In the genomic region with DNA sequence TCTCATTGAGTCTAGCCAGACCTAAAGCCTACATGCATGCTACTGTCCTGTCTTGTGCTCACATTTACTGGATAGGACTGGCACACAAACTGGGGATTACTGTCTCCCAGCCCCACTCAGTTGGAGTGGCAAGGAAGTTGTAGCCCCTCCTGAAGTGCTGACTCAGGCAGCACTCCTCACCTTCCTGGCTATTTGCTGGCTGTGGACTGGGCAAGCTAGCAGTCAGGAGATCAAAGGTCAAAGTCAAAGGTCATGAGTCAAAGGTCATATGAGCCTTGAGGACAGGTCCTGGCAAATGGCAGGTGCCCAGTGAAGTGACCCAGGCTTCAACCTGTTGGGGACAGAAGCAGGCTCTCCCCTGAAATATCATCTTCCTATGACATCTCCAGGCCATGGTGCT, we compare ENCODE assay signal across 19 mouse cellular contexts.
DNase-seq lines count a peak whose midpoint lies in the region; ATAC-seq and TF ChIP-seq lines count a peak whose summit lies in the region.
"Had no signal": no experiment of that assay in that cellular context is flagged by ENCODE, and none has a peak within 500 bp of the region (broad histone marks: within the 10 kb centered on the region; RNA-seq: fewer than 3 reads in every experiment).

No protein-coding gene starts in this region.

- TF ChIP-seq CTCF in kidney, adult 2 months (conservative IDR thresholded peaks at IDR 0.05; ENCODE audit: insufficient read depth, insufficient read length, low read depth, low read length) = no peak

- no peak overlapping the region for H3K4me3 ChIP-seq in kidney, adult 2 months (ENCODE audit: insufficient read depth, low read depth, low read length)
- no peak overlapping the region for H3K4me3 ChIP-seq in kidney, embryonic 16.5 days (ENCODE audit: low read length)
- H3K4me3 ChIP-seq in lung, embryonic 15.5 days = no peak overlapping the region
- no peak overlapping the region for H3K4me3 ChIP-seq in forebrain, embryonic 16.5 days (replicated peaks; ENCODE audit: low read length)
- H3K4me3 ChIP-seq: embryonic facial prominence, embryonic 12.5 days; forebrain, embryonic 15.5 days; heart, adult 2 months; heart, embryonic 15.5 days had no signal

- no peaks in the 10 kb centered on the region for H3K9me3 ChIP-seq in kidney, embryonic 16.5 days (ENCODE audit: low read length)
- H3K9me3 ChIP-seq in lung, embryonic 15.5 days = no peaks in the 10 kb centered on the region
- no peaks in the 10 kb centered on the region for H3K9me3 ChIP-seq in forebrain, embryonic 16.5 days (ENCODE audit: control insufficient read depth, low read length)
- H3K9me3 ChIP-seq: embryonic facial prominence, embryonic 12.5 days; forebrain, embryonic 15.5 days; heart, embryonic 15.5 days had no signal

- peak; percentile 53 for ATAC-seq in kidney, embryonic 16.5 days (ENCODE audit: low FRiP score, low TSS enrichment)
- peak; percentile 45; the same call in 1 of the 2 replicates for ATAC-seq in lung, embryonic 15.5 days (ENCODE audit: borderline replicate concordance, extremely low read depth, low FRiP score, low TSS enrichment)
- no peak for ATAC-seq in forebrain, embryonic 16.5 days
- ATAC-seq: forebrain, embryonic 15.5 days had no signal

- H3K9ac ChIP-seq in kidney, embryonic 16.5 days (replicated peaks; ENCODE audit: low read length) = no peak overlapping the region
- H3K9ac ChIP-seq in lung, embryonic 15.5 days = no peak overlapping the region
- no peak overlapping the region for H3K9ac ChIP-seq in forebrain, embryonic 16.5 days (replicated peaks; ENCODE audit: low read depth, low read length)
- H3K9ac ChIP-seq: embryonic facial prominence, embryonic 12.5 days; forebrain, embryonic 15.5 days; heart, embryonic 15.5 days had no signal

- no peak overlapping the region for H3K27ac ChIP-seq in kidney, adult 2 months (ENCODE audit: insufficient read depth, low read depth, low read length)
- H3K27ac ChIP-seq in kidney, embryonic 16.5 days (ENCODE audit: low read length) = no peak overlapping the region; the same call in 1 of the 2 replicates
- no peak overlapping the region for H3K27ac ChIP-seq in lung, embryonic 15.5 days
- no peak overlapping the region for H3K27ac ChIP-seq in forebrain, embryonic 16.5 days (ENCODE audit: low read length)
- H3K27ac ChIP-seq: embryonic facial prominence, embryonic 12.5 days; forebrain, embryonic 15.5 days; heart, adult 2 months; heart, embryonic 15.5 days had no signal

- peak; percentile 29 for DNase-seq in kidney, adult 2 months
- no peak for DNase-seq in kidney, postnatal 25 days
- DNase-seq in kidney, adult 8-10 months = no peak
- DNase-seq in lung, postnatal 36 days = no peak
- peak; percentile 39 for DNase-seq in yolk sac, embryonic 10.5 days (ENCODE audit: low spot score)
- DNase-seq: adrenal gland, postnatal 14 days; cerebellum, adult 11-12 months; cerebellum, adult 9-10 months; cerebellum, postnatal 25 days; gastrocnemius, postnatal 14 days; heart, adult 2 months; heart, postnatal 14 days had no signal

- no peaks in the 10 kb centered on the region for H3K36me3 ChIP-seq in kidney, adult 2 months (ENCODE audit: control insufficient read depth, insufficient read depth, low read length)
- H3K36me3 ChIP-seq in kidney, embryonic 16.5 days (ENCODE audit: insufficient read depth, low read length) = no peaks in the 10 kb centered on the region
- no peaks in the 10 kb centered on the region for H3K36me3 ChIP-seq in lung, embryonic 15.5 days
- H3K36me3 ChIP-seq in forebrain, embryonic 16.5 days (ENCODE audit: control insufficient read depth, insufficient read depth) = no peaks in the 10 kb centered on the region
- H3K36me3 ChIP-seq: embryonic facial prominence, embryonic 12.5 days; forebrain, embryonic 15.5 days; heart, embryonic 15.5 days had no signal

- no peak overlapping the region for H3K4me2 ChIP-seq in kidney, embryonic 16.5 days (replicated peaks; ENCODE audit: low read depth, low read length)
- H3K4me2 ChIP-seq in lung, embryonic 15.5 days = no peak overlapping the region
- no peak overlapping the region for H3K4me2 ChIP-seq in forebrain, embryonic 16.5 days (ENCODE audit: low read length)
- H3K4me2 ChIP-seq: embryonic facial prominence, embryonic 12.5 days; forebrain, embryonic 15.5 days; heart, embryonic 11.5 days; heart, embryonic 15.5 days had no signal

- H3K4me1 ChIP-seq in kidney, adult 2 months (ENCODE audit: control insufficient read depth, insufficient read depth, low read length) = no peaks in the 10 kb centered on the region
- H3K4me1 ChIP-seq in kidney, embryonic 16.5 days (ENCODE audit: insufficient read depth, low read length) = no peaks in the 10 kb centered on the region
- peaks cover 7% of the 10 kb centered on the region for H3K4me1 ChIP-seq in lung, embryonic 15.5 days
- no peaks in the 10 kb centered on the region for H3K4me1 ChIP-seq in forebrain, embryonic 16.5 days (replicated peaks; ENCODE audit: control insufficient read depth, insufficient read depth, low read length)
- H3K4me1 ChIP-seq: forebrain, embryonic 15.5 days had no signal

- TF ChIP-seq POLR2A in kidney, adult 2 months (IDR thresholded peaks at IDR 0.05; ENCODE audit: low read depth, low read length) = no peak

- no peaks in the 10 kb centered on the region for H3K27me3 ChIP-seq in kidney, adult 2 months (replicated peaks; ENCODE audit: control insufficient read depth, insufficient read depth, low read length)
- no peaks in the 10 kb centered on the region for H3K27me3 ChIP-seq in kidney, embryonic 16.5 days (ENCODE audit: insufficient read depth, low read length)
- H3K27me3 ChIP-seq in lung, embryonic 15.5 days = no peaks in the 10 kb centered on the region
- H3K27me3 ChIP-seq in forebrain, embryonic 16.5 days (replicated peaks; ENCODE audit: control insufficient read depth, insufficient read depth, low read length) = no peaks in the 10 kb centered on the region
- H3K27me3 ChIP-seq: embryonic facial prominence, embryonic 12.5 days; forebrain, embryonic 15.5 days; heart, embryonic 15.5 days had no signal

Comparison
In these comparisons a context has a peak if more than half of its experiments do, and no peak if none do; other contexts are left out.
1. DNase-seq: peak in kidney, adult 2 months (single experiment) and yolk sac, embryonic 10.5 days (single experiment); none in kidney, postnatal 25 days (0 of 2), kidney, adult 8-10 months (0 of 2) and lung, postnatal 36 days (single experiment).